Mouse (Mus musculus): ENCODE results near the gene Klhl4.

DNA sequence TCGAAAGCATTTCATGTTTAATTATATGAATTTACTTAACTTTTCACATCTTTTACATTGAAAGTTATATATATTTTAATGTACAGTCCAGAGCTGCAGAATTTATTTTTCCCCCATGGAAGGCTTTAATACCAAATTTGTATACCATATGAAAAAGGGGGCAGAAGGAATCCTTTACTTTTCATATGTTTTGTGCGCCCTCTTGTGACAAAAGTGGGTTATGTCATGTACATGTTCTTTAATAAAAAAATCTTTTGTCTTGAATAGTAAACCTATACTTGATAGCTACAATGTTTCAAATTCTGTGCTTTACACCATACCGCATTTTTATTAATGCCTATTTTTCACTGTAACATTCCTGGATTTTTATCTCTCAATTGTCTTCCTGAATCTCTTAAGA is 84.0 kb downstream of the Klhl4 start:
- TF ChIP-seq POLR2A (IDR thresholded peaks at IDR 0.05; ENCODE audit: borderline replicate concordance, extremely low read depth, insufficient read depth, insufficient read length, poor library complexity, severe bottlenecking) (no peak), CTCF (IDR thresholded peaks at IDR 0.05; ENCODE audit: borderline replicate concordance, extremely low read depth, insufficient read depth, insufficient read length) (no peak)

All from brain, embryonic 14.5 days (tissue).